Mouse (Mus musculus): ENCODE measurements at regions not wholly inside any gene's neighbourhood (a gene's known extent, or its start where the extent isn't known, plus 50 kb on each side); places are given as distances from the start of the nearest gene placed in this dataset.

DNA sequence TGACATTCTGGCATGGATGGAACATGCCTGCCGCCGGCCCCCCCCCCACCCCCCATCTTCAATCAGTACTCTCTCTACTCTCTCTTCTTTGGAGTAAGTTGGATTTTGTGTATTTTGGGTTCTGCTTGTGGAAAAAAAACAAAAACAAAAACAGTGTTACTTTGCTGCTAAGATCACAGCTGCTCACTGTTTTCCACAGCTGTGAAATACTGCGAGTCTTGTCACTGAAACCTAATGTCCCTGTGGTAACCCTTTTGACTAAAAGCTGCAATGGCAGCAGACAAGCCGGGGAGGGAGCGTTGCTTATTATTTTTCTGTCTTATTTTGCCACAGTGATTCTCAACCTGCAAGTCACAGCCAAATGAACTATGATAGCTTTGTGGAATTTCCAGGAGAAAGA is 51.3 kb upstream of the Frmd6 start:
- DNase-seq, result no peak

DNA sequence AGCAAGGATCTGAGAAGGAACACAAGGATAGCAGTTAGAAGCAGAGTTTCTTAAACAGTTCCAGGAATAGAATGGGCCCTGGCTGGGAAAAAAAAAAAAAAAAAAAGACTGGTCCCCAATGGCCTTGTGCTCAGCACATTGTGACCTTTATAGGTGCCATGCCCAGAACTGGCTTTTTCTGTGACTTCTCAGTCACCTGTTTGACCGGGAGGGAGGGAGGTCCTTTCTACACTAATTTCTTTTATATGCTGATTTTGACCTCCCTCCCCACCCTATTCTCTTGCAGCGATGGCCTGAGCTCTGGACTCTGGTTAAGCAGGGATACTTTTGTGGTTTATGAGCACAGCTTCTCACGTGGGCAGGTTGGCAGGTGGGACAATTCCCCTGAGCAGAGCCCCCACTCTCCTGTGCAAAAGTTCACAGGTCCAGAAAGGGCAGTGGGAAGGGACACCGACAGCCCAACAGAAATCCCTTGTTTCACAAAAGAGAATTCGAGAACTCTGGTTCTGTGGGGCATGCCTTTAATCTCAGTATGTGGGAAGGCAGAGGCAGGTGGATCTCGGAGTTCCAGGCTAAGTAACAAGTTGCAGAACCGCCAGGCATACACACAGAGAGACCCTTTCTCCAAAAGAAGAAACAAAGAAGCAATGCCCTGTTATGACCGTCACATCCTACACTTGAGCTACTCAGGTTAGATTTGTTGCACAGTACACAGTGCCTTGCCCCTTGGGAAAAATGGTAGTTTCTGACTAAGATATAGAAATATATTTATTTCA is 50.3 kb upstream of the Frmd6 start:
- no peak for DNase-seq

Measured in layer of hippocampus, adult 9-11 months (tissue).